Mouse (Mus musculus): ENCODE results near the gene Bbof1.

Gene Bbof1

GRCm38 (mm10) chr12:84408819-84409507 is at the start of gene Bbof1, which contains the start of gene Entpd5:
Gene Bbof1 (plus strand): TSS chr12:84409071.
Gene Entpd5 (minus strand): TSS chr12:84409029.
- DNase-seq (ENCODE audit: low spot score): peak; percentile 90

GRCm38 (mm10) chr12:84361555-84362489 is 47.0 kb upstream of the Bbof1 start, which contains the start of the genes Coq6 and Fam161b:
Gene Coq6 (plus strand): TSS chr12:84361657.
Gene Fam161b (minus strand): TSS chr12:84361833.
- DNase-seq (ENCODE audit: low spot score): peak; percentile 99

GRCm38 (mm10) chr12:84362872-84363271 is 46.0 kb upstream of the Bbof1 start:
- DNase-seq (ENCODE audit: low spot score): no peak

- DNase-seq (ENCODE audit: low spot score): no peak
These were observed 44.6 kb upstream of the Bbof1 start for GRCm38 (mm10) chr12:84364291-84364690.

- DNase-seq (ENCODE audit: low spot score): no peak
These were observed 43.7 kb upstream of the Bbof1 start for GRCm38 (mm10) chr12:84365137-84365536.

GRCm38 (mm10) chr12:84366971-84367370 is 41.9 kb upstream of the Bbof1 start:
- no peak for DNase-seq (ENCODE audit: low spot score)

GRCm38 (mm10) chr12:84371647-84372046 is 37.2 kb upstream of the Bbof1 start:
- no peak for DNase-seq (ENCODE audit: low spot score)

GRCm38 (mm10) chr12:84373831-84374481 is 34.9 kb upstream of the Bbof1 start:
- no peak for DNase-seq (ENCODE audit: low spot score)

- no peak for DNase-seq (ENCODE audit: low spot score)
These were observed 26.5 kb upstream of the Bbof1 start for GRCm38 (mm10) chr12:84382369-84382768.

GRCm38 (mm10) chr12:84384644-84385081 is 24.2 kb upstream of the Bbof1 start:
- DNase-seq (ENCODE audit: low spot score): no peak

- DNase-seq (ENCODE audit: low spot score): no peak
These were observed 23.5 kb upstream of the Bbof1 start for GRCm38 (mm10) chr12:84385408-84385807.

GRCm38 (mm10) chr12:84388097-84388496 is 20.8 kb upstream of the Bbof1 start:
- DNase-seq (ENCODE audit: low spot score): no peak

GRCm38 (mm10) chr12:84388774-84389400 is 20.0 kb upstream of the Bbof1 start:
- DNase-seq (ENCODE audit: low spot score): no peak

- no peak for DNase-seq (ENCODE audit: low spot score)
These were observed 18.5 kb upstream of the Bbof1 start for GRCm38 (mm10) chr12:84390336-84390735.

- DNase-seq (ENCODE audit: low spot score): no peak
These were observed 16.2 kb upstream of the Bbof1 start for GRCm38 (mm10) chr12:84392681-84393080.

- no peak for DNase-seq (ENCODE audit: low spot score)
These were observed 15.0 kb upstream of the Bbof1 start for GRCm38 (mm10) chr12:84393847-84394246.

- no peak for DNase-seq (ENCODE audit: low spot score)
These were observed 11.8 kb upstream of the Bbof1 start for GRCm38 (mm10) chr12:84396947-84397679.

GRCm38 (mm10) chr12:84397685-84398084 is 11.2 kb upstream of the Bbof1 start:
- DNase-seq (ENCODE audit: low spot score): no peak

GRCm38 (mm10) chr12:84398629-84399028 is 10.2 kb upstream of the Bbof1 start:
- no peak for DNase-seq (ENCODE audit: low spot score)

GRCm38 (mm10) chr12:84399135-84399534 is 9.7 kb upstream of the Bbof1 start:
- DNase-seq (ENCODE audit: low spot score): no peak

- no peak for DNase-seq (ENCODE audit: low spot score)
These were observed 9.2 kb upstream of the Bbof1 start for GRCm38 (mm10) chr12:84399663-84400062.

Data from embryo, embryonic 10.5 days (tissue).